Mouse (Mus musculus) kidney, embryonic 16.5 days (tissue): Measurements from ENCODE around the gene Mab21l3. TPM values are rescaled to one million over a fixed set of nuclear protein-coding genes. Genes with fewer than 3 reads are reported as not detected.
"Not testable (repeated sequence)": the region's sequence is repeated elsewhere in the genome, so short reads cannot be mapped to it uniquely, and the experiment has no call there.

Experiments
- ATAC-seq: fragments of 200-750 bp; cut with Nextera tagmentation; 2 replicates; pipeline ENCODE4 v1.8.0; 2017; ENCODE audit warnings: moderate TSS enrichment; ENCODE audit not compliant: low FRiP score, low TSS enrichment
- H3K27ac ChIP-seq: fragments of 300-500 bp; sonication (generic); 2 replicates; pipeline ENCODE4 v1.5.1; 2014; ENCODE audit warnings: low read length
- H3K27me3 ChIP-seq: fragments of 300-500 bp; sonication (generic); 2 replicates; pipeline ENCODE4 v1.6.1; 2014; ENCODE audit warnings: low read length, control low read depth, mixed read lengths; ENCODE audit not compliant: insufficient read depth
- H3K36me3 ChIP-seq: fragments of 300-500 bp; sonication (generic); 2 replicates; pipeline ENCODE4 v1.6.1; 2014; ENCODE audit warnings: low read length, control low read depth, mixed read lengths; ENCODE audit not compliant: insufficient read depth
- H3K4me1 ChIP-seq: fragments of 300-500 bp; sonication (generic); 2 replicates; pipeline ENCODE4 v1.6.1; 2014; ENCODE audit warnings: low read length, control low read depth, mixed read lengths; ENCODE audit not compliant: insufficient read depth
- H3K4me2 ChIP-seq: fragments of 300-500 bp; sonication (generic); replicated peaks from 2 replicates; pipeline ENCODE4 v1.6.1; 2014; ENCODE audit warnings: low read depth, low read length
- H3K4me3 ChIP-seq: fragments of 300-500 bp; sonication (generic); 2 replicates; pipeline ENCODE4 v1.5.1; 2014; ENCODE audit warnings: mild to moderate bottlenecking, low read length
- H3K9ac ChIP-seq: fragments of 300-500 bp; sonication (generic); replicated peaks from 2 replicates; pipeline ENCODE4 v1.6.1; 2014; ENCODE audit warnings: low read length
- H3K9me3 ChIP-seq: fragments of 300-500 bp; sonication (generic); 2 replicates; pipeline ENCODE4 v1.6.1; 2016; ENCODE audit warnings: low read length, control low read depth
- WGBS: fragments of 180-500 bp; shearing (Covaris S2); extraction: QIAGEN DNeasy Blood & Tissue Kit; methylation state at CpG from one replicate; pipeline ENCODE4 v1.1.7; 2014; 5-methylcytosine and 5-hydroxymethylcytosine counted together
- polyA plus RNA-seq: library from polyadenylated mRNA; unstranded; fragments of >200 nt; fragmentation: Nextera tagmentation; extraction: Ambion mirVana; gene quantifications from 2 replicates; pipeline ENCODE4 v1.2.1, GENCODE M21; 2015

Gene Mab21l3
- polyA plus RNA-seq, 1 experiment from 2014 or later = 1.0 TPM

GRCm38 (mm10) chr3:101827220-101827715, 21.5 kb downstream of the Mab21l3 start:
- no peak for ATAC-seq
- Histone ChIP-seq H3K4me3 (no peak overlapping the region), H3K9ac (no peak overlapping the region), H3K4me1 (0 out of 2 replicates have a peak, but pooled peaks cover 7% of the 10 kb centered on the region), H3K27ac (no peak overlapping the region), H3K9me3 (no peaks in the 10 kb centered on the region), H3K36me3 (no peaks in the 10 kb centered on the region), H3K4me2 (no peak overlapping the region), H3K27me3 (no peaks in the 10 kb centered on the region)
- 79% methylated on average over 6 of the region's 6 CpGs for WGBS

GRCm38 (mm10) chr3:101824338-101824737, 24.4 kb downstream of the Mab21l3 start:
- H3K4me1 ChIP-seq = no peaks in the 10 kb centered on the region
- no peak overlapping the region for H3K27ac ChIP-seq
- H3K4me3 ChIP-seq = no peak overlapping the region
- H3K36me3 ChIP-seq = no peaks in the 10 kb centered on the region
- peaks cover 3% of the 10 kb centered on the region; the same call in 1 of the 2 replicates for H3K9me3 ChIP-seq
- WGBS = 82% methylated on average over 9 of the region's 9 CpGs
- no peak overlapping the region for H3K9ac ChIP-seq
- no peaks in the 10 kb centered on the region for H3K27me3 ChIP-seq
- no peak overlapping the region for H3K4me2 ChIP-seq
- ATAC-seq = no peak

- ATAC-seq = no peak
Observed at GRCm38 (mm10) chr3:101822052-101822451, 26.7 kb downstream of the Mab21l3 start.

DNA sequence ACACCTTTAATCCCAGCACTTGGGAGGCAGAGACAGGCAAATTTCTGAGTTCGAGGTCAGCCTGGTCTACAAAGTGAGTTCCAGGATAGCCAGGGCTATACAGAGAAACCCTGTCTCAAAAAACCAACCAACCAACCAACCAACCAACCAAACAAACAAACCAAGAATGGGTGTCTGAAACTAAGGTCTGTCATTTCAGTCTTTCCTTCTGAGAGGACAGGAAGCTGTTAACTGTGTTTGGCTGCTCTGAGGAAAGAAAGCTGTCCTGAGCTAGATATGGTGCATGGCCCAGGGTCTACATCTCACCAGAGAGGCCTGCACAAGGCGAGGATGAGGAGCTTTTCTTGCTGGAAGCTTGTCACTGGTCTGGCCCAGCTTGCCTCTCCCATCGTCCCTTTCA, 28.1 kb downstream of the Mab21l3 start:
- not testable (repeated sequence) for H3K9ac ChIP-seq, ATAC-seq, H3K36me3 ChIP-seq, H3K4me3 ChIP-seq, H3K27me3 ChIP-seq, H3K4me2 ChIP-seq, H3K9me3 ChIP-seq, H3K4me1 ChIP-seq, H3K27ac ChIP-seq
- 85% methylated on average over 3 of the region's 3 CpGs for WGBS

More at GRCm38 (mm10) chr3:101822052-101822451, 26.7 kb downstream of the Mab21l3 start:
- Histone ChIP-seq H3K27ac (no peak overlapping the region), H3K9ac (no peak overlapping the region), H3K4me2 (no peak overlapping the region), H3K36me3 (no peaks in the 10 kb centered on the region), H3K27me3 (no peaks in the 10 kb centered on the region), H3K4me1 (no peaks in the 10 kb centered on the region), H3K9me3 (peaks cover 7% of the 10 kb centered on the region; the same call in 1 of the 2 replicates), H3K4me3 (no peak overlapping the region)
- WGBS = 84% methylated on average over 5 of the region's 5 CpGs

GRCm38 (mm10) chr3:101816006-101816405, 32.8 kb downstream of the Mab21l3 start:
- Histone ChIP-seq H3K27me3 (no peaks in the 10 kb centered on the region), H3K9ac (no peak overlapping the region), H3K36me3 (no peaks in the 10 kb centered on the region), H3K4me2 (no peak overlapping the region), H3K9me3 (peaks cover 4% of the 10 kb centered on the region; the same call in 1 of the 2 replicates), H3K27ac (no peak overlapping the region), H3K4me1 (no peaks in the 10 kb centered on the region), H3K4me3 (no peak overlapping the region)
- no peak for ATAC-seq
- 90% methylated on average over 3 of the region's 3 CpGs for WGBS

DNA sequence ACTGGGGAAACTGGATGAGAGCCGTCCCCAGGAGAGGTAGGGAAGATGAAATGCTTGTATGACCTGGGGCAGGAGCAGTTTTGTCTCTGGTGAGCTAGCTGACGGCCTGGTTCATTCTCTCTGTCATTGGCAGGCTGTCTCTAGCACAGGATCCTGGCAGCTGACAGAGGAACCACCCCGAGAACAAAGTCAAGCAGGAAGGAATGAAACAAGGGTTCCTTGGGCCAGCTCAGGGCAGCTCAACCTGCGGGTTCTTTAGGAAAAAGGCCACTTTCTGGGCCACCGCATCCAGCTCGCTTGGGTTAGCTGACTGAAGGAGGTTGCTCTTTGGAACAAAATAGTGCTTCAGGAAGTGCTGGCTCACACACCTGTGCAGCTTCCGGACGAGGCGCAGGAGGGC, 34.0 kb downstream of the Mab21l3 start:
- Histone ChIP-seq H3K27me3 (no peaks in the 10 kb centered on the region), H3K4me1 (no peaks in the 10 kb centered on the region), H3K36me3 (no peaks in the 10 kb centered on the region), H3K4me3 (no peak overlapping the region), H3K9me3 (peaks cover 4% of the 10 kb centered on the region; the same call in 1 of the 2 replicates), H3K9ac (no peak overlapping the region), H3K4me2 (no peak overlapping the region), H3K27ac (no peak overlapping the region)
- WGBS = 73% methylated on average over 9 of the region's 9 CpGs
- no peak for ATAC-seq

- Histone ChIP-seq H3K9me3 (no peaks in the 10 kb centered on the region), H3K4me2 (no peak overlapping the region), H3K4me3 (no peak overlapping the region), H3K27ac (no peak overlapping the region), H3K36me3 (no peaks in the 10 kb centered on the region), H3K27me3 (no peaks in the 10 kb centered on the region), H3K4me1 (no peaks in the 10 kb centered on the region), H3K9ac (no peak overlapping the region)
- WGBS = 67% methylated on average over 10 of the region's 10 CpGs
- ATAC-seq = peak; percentile 88
Observed at GRCm38 (mm10) chr3:101812341-101812962, 36.3 kb downstream of the Mab21l3 start.

DNA sequence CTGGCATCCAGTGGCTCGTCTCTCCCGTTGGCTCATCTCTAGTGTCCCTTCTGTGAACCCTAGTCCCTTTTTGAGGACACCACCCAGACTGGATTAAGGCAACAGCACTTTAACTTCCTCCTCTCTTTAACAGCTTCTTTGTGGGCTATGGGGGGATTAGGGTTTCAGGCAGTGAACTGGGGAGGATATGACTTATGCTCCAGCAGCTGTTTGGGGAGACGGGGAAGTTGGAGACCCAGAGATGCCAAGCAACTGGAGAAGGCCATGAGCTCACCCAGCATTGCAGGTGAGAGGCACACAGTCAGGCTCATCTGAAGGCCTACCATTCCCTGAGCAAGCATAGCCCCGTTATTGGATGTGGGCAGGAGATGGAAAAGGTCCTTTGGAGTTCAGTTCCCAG, 36.8 kb downstream of the Mab21l3 start:
- WGBS = 65% methylated on average over 4 of the region's 4 CpGs
- Histone ChIP-seq H3K4me2 (no peak overlapping the region), H3K27ac (no peak overlapping the region), H3K36me3 (no peaks in the 10 kb centered on the region), H3K9me3 (no peaks in the 10 kb centered on the region), H3K27me3 (no peaks in the 10 kb centered on the region), H3K9ac (no peak overlapping the region), H3K4me1 (no peaks in the 10 kb centered on the region), H3K4me3 (no peak overlapping the region)
- no peak for ATAC-seq

DNA sequence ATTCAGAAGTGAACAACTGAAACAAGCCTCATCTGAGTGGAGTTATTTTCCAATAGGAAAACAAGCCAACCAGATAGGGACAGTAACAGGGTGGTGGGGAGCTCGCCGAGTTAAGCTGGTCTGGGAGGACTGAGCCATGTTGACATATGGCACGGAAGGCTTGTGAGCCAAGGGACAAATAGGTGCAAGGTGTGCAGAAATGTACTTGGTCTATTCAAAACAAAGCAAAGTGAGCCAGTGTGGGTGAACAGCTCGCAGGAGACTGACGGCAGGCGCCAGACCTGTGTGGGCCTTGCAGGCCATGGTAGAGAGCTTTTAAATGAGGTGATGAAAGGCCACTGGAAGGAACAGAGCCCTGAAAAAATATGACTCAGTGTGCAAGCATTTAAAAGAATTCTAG, 41.1 kb downstream of the Mab21l3 start:
- no peak for ATAC-seq
- H3K36me3 ChIP-seq = no peaks in the 10 kb centered on the region
- no peak overlapping the region for H3K9ac ChIP-seq
- no peak overlapping the region for H3K4me3 ChIP-seq
- no peaks in the 10 kb centered on the region for H3K9me3 ChIP-seq
- H3K4me1 ChIP-seq = peaks cover 30% of the 10 kb centered on the region
- 88% methylated on average over 6 of the region's 6 CpGs for WGBS
- no peaks in the 10 kb centered on the region for H3K27me3 ChIP-seq
- no peak overlapping the region; the same call in 1 of the 2 replicates for H3K27ac ChIP-seq
- H3K4me2 ChIP-seq = no peak overlapping the region

- Histone ChIP-seq H3K4me3 (no peak overlapping the region), H3K27ac (no peak overlapping the region; the same call in 1 of the 2 replicates), H3K4me1 (peaks cover 37% of the 10 kb centered on the region), H3K9ac (no peak overlapping the region), H3K36me3 (no peaks in the 10 kb centered on the region), H3K27me3 (no peaks in the 10 kb centered on the region), H3K9me3 (no peaks in the 10 kb centered on the region), H3K4me2 (no peak overlapping the region)
- 68% methylated on average over 4 of the region's 4 CpGs for WGBS
- ATAC-seq = no peak
Observed at GRCm38 (mm10) chr3:101806941-101807340, 41.8 kb downstream of the Mab21l3 start.
